Mouse (Mus musculus): ENCODE results near the gene Adam22. TPM values are rescaled to one million over a fixed set of nuclear protein-coding genes. Genes with fewer than 3 reads are reported as not detected.

Gene Adam22
- polyA plus RNA-seq, 1 experiment from 2014 or later = 2.2 TPM

GRCm38 (mm10) chr5:8289678-8290614 is 78.0 kb downstream of the Adam22 start:
- Histone ChIP-seq H3K4me1 (replicated peaks; ENCODE audit: control insufficient read depth, insufficient read depth, low read length) (no peaks in the 10 kb centered on the region), H3K27ac (ENCODE audit: low read depth, low read length) (no peak overlapping the region), H3K9ac (ENCODE audit: low read depth, low read length) (no peak overlapping the region), H3K27me3 (replicated peaks; ENCODE audit: control insufficient read depth, insufficient read depth, low read length) (no peaks in the 10 kb centered on the region), H3K36me3 (ENCODE audit: control insufficient read depth, insufficient read depth, low read length) (no peaks in the 10 kb centered on the region), H3K9me3 (ENCODE audit: control insufficient read depth, low read length) (no peaks in the 10 kb centered on the region), H3K4me3 (ENCODE audit: low read depth, low read length) (no peak overlapping the region), H3K4me2 (no peak overlapping the region)
- WGBS = 69% methylated on average over 6 of the region's 6 CpGs
- DNase-seq (ENCODE audit: low spot score) (no peak), ATAC-seq (replicated peaks; ENCODE audit: low FRiP score) (no peak)

GRCm38 (mm10) chr5:8284123-8284522 is 83.8 kb downstream of the Adam22 start:
- H3K27me3 ChIP-seq (replicated peaks; ENCODE audit: control insufficient read depth, insufficient read depth, low read length) = no peaks in the 10 kb centered on the region
- no peak for DNase-seq (ENCODE audit: low spot score)
- 73% methylated on average over 5 of the region's 5 CpGs for WGBS
- ATAC-seq (replicated peaks; ENCODE audit: low FRiP score) = no peak
- no peaks in the 10 kb centered on the region for H3K9me3 ChIP-seq (ENCODE audit: control insufficient read depth, low read length)
- no peak overlapping the region for H3K9ac ChIP-seq (ENCODE audit: low read depth, low read length)
- no peak overlapping the region for H3K4me3 ChIP-seq (ENCODE audit: low read depth, low read length)
- no peak overlapping the region for H3K4me2 ChIP-seq
- no peaks in the 10 kb centered on the region for H3K36me3 ChIP-seq (ENCODE audit: control insufficient read depth, insufficient read depth, low read length)
- H3K27ac ChIP-seq (ENCODE audit: low read depth, low read length) = no peak overlapping the region
- no peaks in the 10 kb centered on the region for H3K4me1 ChIP-seq (replicated peaks; ENCODE audit: control insufficient read depth, insufficient read depth, low read length)

GRCm38 (mm10) chr5:8276141-8276540 is 91.8 kb downstream of the Adam22 start:
- DNase-seq (ENCODE audit: low spot score) = no peak
- H3K4me1 ChIP-seq (replicated peaks; ENCODE audit: control insufficient read depth, insufficient read depth, low read length) = no peaks in the 10 kb centered on the region
- H3K4me2 ChIP-seq = no peak overlapping the region
- no peak for ATAC-seq (replicated peaks; ENCODE audit: low FRiP score)
- H3K9me3 ChIP-seq (ENCODE audit: control insufficient read depth, low read length) = 0 out of 2 replicates have a peak, but pooled peaks cover 2% of the 10 kb centered on the region
- no peak overlapping the region for H3K9ac ChIP-seq (ENCODE audit: low read depth, low read length)
- no peaks in the 10 kb centered on the region for H3K36me3 ChIP-seq (ENCODE audit: control insufficient read depth, insufficient read depth, low read length)
- whole genome bisulfite sequencing = 54% methylated on average over 1 of the region's 1 CpGs
- no peak overlapping the region for H3K27ac ChIP-seq (ENCODE audit: low read depth, low read length)
- H3K4me3 ChIP-seq (ENCODE audit: low read depth, low read length) = no peak overlapping the region
- H3K27me3 ChIP-seq (replicated peaks; ENCODE audit: control insufficient read depth, insufficient read depth, low read length) = no peaks in the 10 kb centered on the region

- ATAC-seq (replicated peaks; ENCODE audit: low FRiP score) (no peak), DNase-seq (ENCODE audit: low spot score) (no peak)
- H3K27me3 ChIP-seq (replicated peaks; ENCODE audit: control insufficient read depth, insufficient read depth, low read length) = no peaks in the 10 kb centered on the region
- H3K4me3 ChIP-seq (ENCODE audit: low read depth, low read length) = no peak overlapping the region
- H3K4me2 ChIP-seq = no peak overlapping the region
- WGBS = 85% methylated on average over 1 of the region's 1 CpGs
- H3K36me3 ChIP-seq (ENCODE audit: control insufficient read depth, insufficient read depth, low read length) = no peaks in the 10 kb centered on the region
- H3K9ac ChIP-seq (ENCODE audit: low read depth, low read length) = no peak overlapping the region
- H3K9me3 ChIP-seq (ENCODE audit: control insufficient read depth, low read length) = no peaks in the 10 kb centered on the region
- no peak overlapping the region for H3K27ac ChIP-seq (ENCODE audit: low read depth, low read length)
- no peaks in the 10 kb centered on the region for H3K4me1 ChIP-seq (replicated peaks; ENCODE audit: control insufficient read depth, insufficient read depth, low read length)
These were observed 110.6 kb downstream of the Adam22 start for GRCm38 (mm10) chr5:8257366-8257765.

- Histone ChIP-seq H3K4me2 (no peak overlapping the region), H3K27me3 (replicated peaks; ENCODE audit: control insufficient read depth, insufficient read depth, low read length) (no peaks in the 10 kb centered on the region), H3K4me3 (ENCODE audit: low read depth, low read length) (no peak overlapping the region), H3K9ac (ENCODE audit: low read depth, low read length) (no peak overlapping the region), H3K4me1 (replicated peaks; ENCODE audit: control insufficient read depth, insufficient read depth, low read length) (no peaks in the 10 kb centered on the region), H3K9me3 (ENCODE audit: control insufficient read depth, low read length) (no peaks in the 10 kb centered on the region), H3K27ac (ENCODE audit: low read depth, low read length) (no peak overlapping the region), H3K36me3 (ENCODE audit: control insufficient read depth, insufficient read depth, low read length) (no peaks in the 10 kb centered on the region)
- DNase-seq (ENCODE audit: low spot score) (no peak), ATAC-seq (replicated peaks; ENCODE audit: low FRiP score) (0 out of 2 replicates have a peak, but pooled peaks have one; percentile 29)
- WGBS = 73% methylated on average over 4 of the region's 4 CpGs
These were observed 111.5 kb downstream of the Adam22 start for GRCm38 (mm10) chr5:8256487-8256886.

- Histone ChIP-seq H3K4me2 (no peak overlapping the region), H3K4me1 (replicated peaks; ENCODE audit: control insufficient read depth, insufficient read depth, low read length) (no peaks in the 10 kb centered on the region), H3K27me3 (replicated peaks; ENCODE audit: control insufficient read depth, insufficient read depth, low read length) (no peaks in the 10 kb centered on the region), H3K9ac (ENCODE audit: low read depth, low read length) (no peak overlapping the region), H3K9me3 (ENCODE audit: control insufficient read depth, low read length) (no peaks in the 10 kb centered on the region), H3K36me3 (ENCODE audit: control insufficient read depth, insufficient read depth, low read length) (no peaks in the 10 kb centered on the region), H3K4me3 (ENCODE audit: low read depth, low read length) (no peak overlapping the region), H3K27ac (ENCODE audit: low read depth, low read length) (no peak overlapping the region)
- 85% methylated on average over 7 of the region's 7 CpGs for WGBS
- DNase-seq (ENCODE audit: low spot score) = no peak
- ATAC-seq (replicated peaks; ENCODE audit: low FRiP score) = no peak
These were observed 123.3 kb downstream of the Adam22 start for GRCm38 (mm10) chr5:8244696-8245095.

GRCm38 (mm10) chr5:8243064-8243615 is 124.8 kb downstream of the Adam22 start:
- DNase-seq (ENCODE audit: low spot score) = no peak
- H3K9me3 ChIP-seq (ENCODE audit: control insufficient read depth, low read length) = no peaks in the 10 kb centered on the region
- no peak overlapping the region for H3K4me3 ChIP-seq (ENCODE audit: low read depth, low read length)
- no peak overlapping the region for H3K4me2 ChIP-seq
- no peaks in the 10 kb centered on the region for H3K4me1 ChIP-seq (replicated peaks; ENCODE audit: control insufficient read depth, insufficient read depth, low read length)
- H3K36me3 ChIP-seq (ENCODE audit: control insufficient read depth, insufficient read depth, low read length) = no peaks in the 10 kb centered on the region
- 54% methylated on average over 4 of the region's 4 CpGs for WGBS
- H3K27ac ChIP-seq (ENCODE audit: low read depth, low read length) = no peak overlapping the region
- no peak overlapping the region for H3K9ac ChIP-seq (ENCODE audit: low read depth, low read length)
- H3K27me3 ChIP-seq (replicated peaks; ENCODE audit: control insufficient read depth, insufficient read depth, low read length) = no peaks in the 10 kb centered on the region
- peak; percentile 34; the same call in 1 of the 2 replicates for ATAC-seq (replicated peaks; ENCODE audit: low FRiP score)

GRCm38 (mm10) chr5:8242660-8243059 is 125.3 kb downstream of the Adam22 start:
- Histone ChIP-seq H3K4me2 (no peak overlapping the region), H3K9ac (ENCODE audit: low read depth, low read length) (no peak overlapping the region), H3K27ac (ENCODE audit: low read depth, low read length) (no peak overlapping the region), H3K27me3 (replicated peaks; ENCODE audit: control insufficient read depth, insufficient read depth, low read length) (no peaks in the 10 kb centered on the region), H3K4me1 (replicated peaks; ENCODE audit: control insufficient read depth, insufficient read depth, low read length) (no peaks in the 10 kb centered on the region), H3K4me3 (ENCODE audit: low read depth, low read length) (no peak overlapping the region), H3K36me3 (ENCODE audit: control insufficient read depth, insufficient read depth, low read length) (no peaks in the 10 kb centered on the region), H3K9me3 (ENCODE audit: control insufficient read depth, low read length) (no peaks in the 10 kb centered on the region)
- ATAC-seq (replicated peaks; ENCODE audit: low FRiP score) = no peak
- DNase-seq (ENCODE audit: low spot score) = no peak
- 73% methylated on average over 1 of the region's 1 CpGs for WGBS

- ATAC-seq (replicated peaks; ENCODE audit: low FRiP score) (no peak), DNase-seq (ENCODE audit: low spot score) (no peak)
- H3K36me3 ChIP-seq (ENCODE audit: control insufficient read depth, insufficient read depth, low read length) = no peaks in the 10 kb centered on the region
- 74% methylated on average over 1 of the region's 1 CpGs for WGBS
- no peaks in the 10 kb centered on the region for H3K9me3 ChIP-seq (ENCODE audit: control insufficient read depth, low read length)
- H3K27ac ChIP-seq (ENCODE audit: low read depth, low read length) = no peak overlapping the region
- H3K4me2 ChIP-seq = no peak overlapping the region
- no peaks in the 10 kb centered on the region for H3K27me3 ChIP-seq (replicated peaks; ENCODE audit: control insufficient read depth, insufficient read depth, low read length)
- H3K4me1 ChIP-seq (replicated peaks; ENCODE audit: control insufficient read depth, insufficient read depth, low read length) = no peaks in the 10 kb centered on the region
- H3K4me3 ChIP-seq (ENCODE audit: low read depth, low read length) = no peak overlapping the region
- no peak overlapping the region for H3K9ac ChIP-seq (ENCODE audit: low read depth, low read length)
These were observed 140.9 kb downstream of the Adam22 start for GRCm38 (mm10) chr5:8227073-8227472.
